Mouse (Mus musculus) embryonic fibroblast, embryonic 13.5 days (primary cell): ENCODE measurements around the gene Gprc6a. TPM values are rescaled to one million over a fixed set of nuclear protein-coding genes. Genes with fewer than 3 reads are reported as not detected.

Experiments used
- H3K27ac ChIP-seq: 2 replicates; pipeline ENCODE4 v1.5.1; 2012; ENCODE audit warnings: low read length, control low read depth, inconsistent platforms; ENCODE audit not compliant: insufficient read depth
- H3K4me1 ChIP-seq: 2 replicates; pipeline ENCODE4 v1.6.1; 2011; ENCODE audit warnings: low read length; ENCODE audit not compliant: control insufficient read depth, insufficient read depth
- H3K4me3 ChIP-seq: 2 replicates; pipeline ENCODE4 v1.5.1; 2011; ENCODE audit warnings: mild to moderate bottlenecking, control low read depth, low read length; ENCODE audit not compliant: insufficient read depth
- CTCF ChIP-seq: IDR thresholded peaks from 2 replicates; pipeline ENCODE4 v1.5.1; 2011; ENCODE audit warnings: mild to moderate bottlenecking, control low read depth, low read length, moderate library complexity, borderline replicate concordance; ENCODE audit not compliant: insufficient read depth
- POLR2A ChIP-seq: IDR thresholded peaks from 2 replicates; pipeline ENCODE4 v1.6.1; 2011; ENCODE audit warnings: low read depth, mild to moderate bottlenecking, control low read depth, low read length, moderate library complexity
- polyA plus RNA-seq: library from polyadenylated mRNA; stranded (reverse); fragments of >200 nt; gene quantifications from 2 replicates; pipeline ENCODE4 v1.2.4, GENCODE M21; 2011; ENCODE audit warnings: low read depth; ENCODE audit not compliant: missing spikeins, insufficient read length

Gene Gprc6a
- polyA plus RNA-seq, 1 experiment, result not detected

DNA sequence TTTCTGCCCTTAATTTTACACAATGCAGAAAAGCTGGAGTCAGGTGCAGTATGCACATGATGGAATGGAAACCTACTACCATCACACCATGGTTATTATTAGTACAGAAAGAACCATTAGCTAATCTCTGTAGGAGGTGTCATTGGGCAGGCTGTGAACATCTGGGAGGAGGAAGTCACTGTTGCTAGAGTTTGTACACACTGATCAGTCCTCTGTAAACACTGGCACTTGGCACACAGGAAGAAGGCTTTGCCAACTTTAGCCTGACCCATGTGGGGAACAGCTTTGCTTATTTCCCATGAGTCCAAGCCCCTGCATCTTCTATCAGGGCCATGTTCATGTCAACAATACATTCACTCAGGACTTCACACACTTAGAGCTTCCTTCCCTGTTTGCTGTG is 46.3 kb downstream of the Gprc6a start:
- TF ChIP-seq CTCF, result no peak
- TF ChIP-seq POLR2A, result no peak
- Histone ChIP-seq H3K4me1 (no peaks in the 10 kb centered on the region), H3K4me3 (no peak overlapping the region), H3K27ac (no peak overlapping the region)

DNA sequence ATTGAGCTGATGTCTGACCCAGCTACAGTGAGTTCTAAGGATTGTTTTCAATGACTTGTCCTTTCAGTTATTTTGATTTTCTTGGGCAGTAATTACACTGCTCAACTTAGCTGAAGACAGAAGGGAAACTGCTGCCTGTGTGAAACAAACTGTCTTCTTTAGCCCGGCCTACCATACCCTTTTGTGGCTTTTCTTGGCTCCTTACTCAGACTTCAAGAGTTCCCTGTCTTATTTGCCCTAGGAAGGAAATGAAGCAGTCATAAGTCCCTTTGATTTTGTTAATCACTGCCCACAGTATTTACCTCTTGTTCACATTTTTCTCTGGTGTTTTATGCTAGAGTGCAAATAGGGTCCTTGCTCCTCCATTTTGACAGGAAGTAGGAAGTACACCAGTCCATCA is 46.9 kb downstream of the Gprc6a start:
- Histone ChIP-seq H3K4me3 (no peak overlapping the region), H3K4me1 (no peaks in the 10 kb centered on the region), H3K27ac (no peak overlapping the region)
- TF ChIP-seq POLR2A (no peak), CTCF (no peak)

DNA sequence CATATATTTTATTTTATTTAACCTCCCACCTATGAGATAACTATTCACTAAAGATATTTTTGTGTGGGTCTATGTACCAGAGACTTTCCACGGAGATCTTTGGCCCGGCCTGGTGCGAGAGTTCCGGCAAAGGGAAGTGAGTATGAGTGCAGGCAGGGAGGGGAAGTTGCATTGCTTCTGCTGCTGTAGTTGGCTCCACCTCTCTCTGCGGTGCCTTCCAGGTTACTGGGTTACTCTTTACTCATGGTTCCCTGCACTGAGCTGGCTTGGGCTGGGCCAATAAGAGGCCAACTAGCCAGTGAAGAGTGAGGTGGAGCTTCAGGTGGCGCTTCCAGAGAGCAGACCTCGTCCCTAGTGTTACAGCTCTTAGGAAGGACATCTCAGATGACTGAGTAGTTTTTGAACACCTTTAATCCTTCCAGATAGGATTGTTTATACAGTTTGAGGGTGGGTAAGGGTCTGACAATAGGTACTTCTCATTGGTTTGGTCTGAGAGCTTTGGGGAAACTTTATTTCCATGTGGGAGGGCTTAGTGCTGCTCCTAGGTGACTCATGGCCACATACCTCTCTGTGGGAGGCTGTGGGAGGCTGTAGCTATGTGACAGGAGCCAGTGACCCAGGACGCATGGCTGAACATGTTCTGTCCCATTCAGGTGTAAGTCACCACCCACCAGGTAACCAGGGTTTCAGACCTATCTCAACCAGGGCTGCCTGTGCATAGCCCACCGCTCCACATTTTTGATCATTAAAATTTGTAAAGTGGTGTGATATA is 59.9 kb downstream of the Gprc6a start:
- TF ChIP-seq POLR2A (no peak), CTCF (no peak)
- Histone ChIP-seq H3K27ac (no peak overlapping the region), H3K4me1 (no peaks in the 10 kb centered on the region), H3K4me3 (no peak overlapping the region)

Other genes with a start within 250 kb of the Gprc6a start
- gene Gm49339, start 150.8 kb downstream of the Gprc6a start, polyA plus RNA-seq, result 0.80 and 6.8 TPM in 2 replicates
- gene Lilr4b, start 150.8 kb downstream of the Gprc6a start, polyA plus RNA-seq, result 1.0 and 7.1 TPM in 2 replicates
- gene Lilrb4a, start 140.5 kb downstream of the Gprc6a start, polyA plus RNA-seq, result 0.62 and 6.0 TPM in 2 replicates
- gene Fam162b, start 40.9 kb downstream of the Gprc6a start, polyA plus RNA-seq, result not detected in 2 replicates
- gene Rfx6, start 46.3 kb upstream of the Gprc6a start, polyA plus RNA-seq, result not detected in 2 replicates